Mouse (Mus musculus) hindbrain, embryonic 16.5 days (tissue): Measurements from ENCODE around the gene Gm10295. TPM values are rescaled to one million over a fixed set of nuclear protein-coding genes. Genes with fewer than 3 reads are reported as not detected.

ENCODE experiments used
- ATAC-seq: fragments of 200-750 bp; cut with Nextera tagmentation; 2 replicates; pipeline ENCODE4 v1.8.0; 2017; ENCODE audit warnings: moderate TSS enrichment, moderate library complexity
- H3K27ac ChIP-seq: fragments of 300-500 bp; sonication (generic); 2 replicates; pipeline ENCODE4 v1.5.1; 2014; ENCODE audit warnings: low read depth, mild to moderate bottlenecking, control low read depth, low read length, moderate library complexity
- H3K27me3 ChIP-seq: fragments of 300-500 bp; sonication (generic); replicated peaks from 2 replicates; pipeline ENCODE4 v1.6.1; 2014; ENCODE audit warnings: low read length; ENCODE audit not compliant: control insufficient read depth, insufficient read depth
- H3K36me3 ChIP-seq: fragments of 300-500 bp; sonication (generic); 2 replicates; pipeline ENCODE4 v1.6.1; 2014; ENCODE audit warnings: mild to moderate bottlenecking, low read length, moderate library complexity, mixed read lengths; ENCODE audit not compliant: control insufficient read depth, insufficient read depth
- H3K4me1 ChIP-seq: fragments of 300-500 bp; sonication (generic); 2 replicates; pipeline ENCODE4 v1.6.1; 2014; ENCODE audit warnings: low read depth, low read length; ENCODE audit not compliant: control insufficient read depth, insufficient read depth
- H3K4me2 ChIP-seq: fragments of 300-500 bp; sonication (generic); 2 replicates; pipeline ENCODE4 v1.6.1; 2014; ENCODE audit warnings: mild to moderate bottlenecking, low read length, control low read depth, moderate library complexity
- H3K4me3 ChIP-seq: fragments of 300-500 bp; sonication (generic); 2 replicates; pipeline ENCODE4 v1.5.1; 2014; ENCODE audit warnings: mild to moderate bottlenecking, low read length, control low read depth, moderate library complexity
- H3K9ac ChIP-seq: fragments of 300-500 bp; sonication (generic); 2 replicates; pipeline ENCODE4 v1.6.1; 2014; ENCODE audit warnings: low read depth, mild to moderate bottlenecking, control low read depth, low read length, moderate library complexity
- H3K9me3 ChIP-seq: fragments of 300-500 bp; sonication (generic); 2 replicates; pipeline ENCODE4 v1.6.1; 2014; ENCODE audit warnings: mild to moderate bottlenecking, low read length, moderate library complexity; ENCODE audit not compliant: control insufficient read depth
- WGBS: fragments of 180-500 bp; shearing (Covaris S2); extraction: QIAGEN DNeasy Blood & Tissue Kit; methylation state at CpG from one replicate; pipeline ENCODE4 v1.1.7; 2014; 5-methylcytosine and 5-hydroxymethylcytosine counted together
- polyA plus RNA-seq: library from polyadenylated mRNA; unstranded; fragments of >200 nt; fragmentation: Nextera tagmentation; extraction: Ambion mirVana; gene quantifications from 2 replicates; pipeline ENCODE4 v1.2.1, GENCODE M21; 2015

Gene Gm10295
- polyA plus RNA-seq, 1 experiment from 2014 or later: not detected

GRCm38 (mm10) chr7:71302714-71303113, 48.6 kb downstream of the Gm10295 start:
- WGBS: 77% methylated on average over 4 of the region's 4 CpGs
- Histone ChIP-seq H3K4me3 (no peak overlapping the region), H3K36me3 (no peaks in the 10 kb centered on the region), H3K27ac (no peak overlapping the region), H3K9me3 (no peaks in the 10 kb centered on the region), H3K4me1 (no peaks in the 10 kb centered on the region), H3K27me3 (no peaks in the 10 kb centered on the region), H3K9ac (no peak overlapping the region), H3K4me2 (no peak overlapping the region)
- no peak for ATAC-seq
